Mouse (Mus musculus): ENCODE results near the gene H2-M9. TPM values are rescaled to one million over a fixed set of nuclear protein-coding genes. Genes with fewer than 3 reads are reported as not detected.

H2-M9 gene
- polyA plus RNA-seq (2012; fragmentation: generic; extraction: Trizol), result not detected
- long read RNA-seq, experiment 1, result 0 reads
- long read RNA-seq, experiment 2, result 0 reads

DNA sequence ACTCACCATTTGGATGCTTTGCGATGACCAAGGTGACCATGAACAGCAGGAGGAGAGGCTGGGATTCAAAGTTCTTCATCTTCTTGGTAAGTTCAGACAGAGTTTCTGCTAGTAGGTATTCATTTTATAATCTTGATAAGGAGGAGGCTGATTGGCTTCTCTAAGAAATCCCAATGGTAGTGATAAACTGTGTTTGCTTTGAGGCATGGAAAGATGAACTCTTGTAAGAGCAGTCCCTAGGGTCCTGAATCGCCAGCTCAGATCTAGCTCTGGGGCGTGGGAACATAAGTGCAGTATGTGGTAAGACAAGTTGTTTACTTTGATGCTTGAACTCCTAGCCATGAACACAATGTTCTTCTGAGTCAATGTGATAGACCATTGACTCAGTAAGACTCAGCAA lies at the start of gene H2-M9:
H2-M9 (minus strand) TSS at position 101 of the 400 bp plus-strand sequence.
- no peaks in the 10 kb centered on the region for H3K79me3 ChIP-seq (ENCODE audit: low read depth)
- no peaks in the 10 kb centered on the region for H3K79me2 ChIP-seq (ENCODE audit: control insufficient read depth, insufficient read depth)
- no peak within 1 kb of the TSS for H3K4me3 ChIP-seq (ENCODE audit: insufficient read depth, poor library complexity, severe bottlenecking)
- H3K27me3 ChIP-seq (ENCODE audit: control insufficient read depth, insufficient read depth, insufficient read length), result no peaks in the 10 kb centered on the region
- no peak within 1 kb of the TSS for H3ac ChIP-seq (ENCODE audit: control insufficient read depth, insufficient read length, low read depth)
- no peak for TF ChIP-seq MYOD1 (IDR thresholded peaks at IDR 0.05; ENCODE audit: control insufficient read depth, insufficient read length, low read depth)
- no peak for TF ChIP-seq FOSL1 (IDR thresholded peaks at IDR 0.05; ENCODE audit: insufficient read depth, low read length, poor library complexity, severe bottlenecking)
- no peak for TF ChIP-seq CEBPB (IDR thresholded peaks at IDR 0.05; ENCODE audit: low read depth)
- TF ChIP-seq USF1 (IDR thresholded peaks at IDR 0.05; ENCODE audit: low read depth), result no peak
- TF ChIP-seq CTCF (IDR thresholded peaks at IDR 0.05; ENCODE audit: control insufficient read depth, insufficient read depth, insufficient read length), result no peak
- no peak for TF ChIP-seq MYOG (IDR thresholded peaks at IDR 0.05; ENCODE audit: control insufficient read depth, extremely low read depth, insufficient read length)
- no peak for TF ChIP-seq MAX (IDR thresholded peaks at IDR 0.05)
- no peaks in the 10 kb centered on the region for H3K36me3 ChIP-seq (ENCODE audit: control insufficient read depth, insufficient read depth)

GRCm38 (mm10) chr17:36672119-36672518 lies 29.7 kb upstream of the H2-M9 start, which contains the start of gene H2-M1:
TSS of gene H2-M1 (minus strand) at chr17:36672219.
- Histone ChIP-seq H3K4me3 (ENCODE audit: insufficient read depth, poor library complexity, severe bottlenecking) (no peak within 1 kb of the TSS), H3K79me3 (ENCODE audit: low read depth) (no peaks in the 10 kb centered on the region), H3K36me3 (ENCODE audit: control insufficient read depth, insufficient read depth) (no peaks in the 10 kb centered on the region), H3K79me2 (ENCODE audit: control insufficient read depth, insufficient read depth) (no peaks in the 10 kb centered on the region), H3ac (ENCODE audit: control insufficient read depth, insufficient read length, low read depth) (no peak within 1 kb of the TSS), H3K27me3 (ENCODE audit: control insufficient read depth, insufficient read depth, insufficient read length) (no peaks in the 10 kb centered on the region)
- TF ChIP-seq FOSL1 (IDR thresholded peaks at IDR 0.05; ENCODE audit: insufficient read depth, low read length, poor library complexity, severe bottlenecking) (no peak), MAX (IDR thresholded peaks at IDR 0.05) (no peak), USF1 (IDR thresholded peaks at IDR 0.05; ENCODE audit: low read depth) (no peak), CEBPB (IDR thresholded peaks at IDR 0.05; ENCODE audit: low read depth) (no peak), MYOD1 (IDR thresholded peaks at IDR 0.05; ENCODE audit: control insufficient read depth, insufficient read length, low read depth) (no peak), MYOG (IDR thresholded peaks at IDR 0.05; ENCODE audit: control insufficient read depth, extremely low read depth, insufficient read length) (no peak), CTCF (IDR thresholded peaks at IDR 0.05; ENCODE audit: control insufficient read depth, insufficient read depth, insufficient read length) (no peak)

Other genes with a start within 250 kb of the H2-M9 start
- gene H2-M10.4, start 180.3 kb downstream of the H2-M9 start, polyA plus RNA-seq (2012; fragmentation: generic; extraction: Trizol), result not detected
- not detected for gene H2-M11, start 95.6 kb downstream of the H2-M9 start, polyA plus RNA-seq (2012; fragmentation: generic; extraction: Trizol)
- not detected for gene H2-M1, start 29.6 kb upstream of the H2-M9 start, polyA plus RNA-seq (2012; fragmentation: generic; extraction: Trizol)
- gene H2-M10.5, start 130.2 kb upstream of the H2-M9 start, polyA plus RNA-seq (2012; fragmentation: generic; extraction: Trizol), result not detected
- not detected for gene H2-M10.6, start 169.5 kb upstream of the H2-M9 start, polyA plus RNA-seq (2012; fragmentation: generic; extraction: Trizol)
- gene Trim26, start 194.5 kb upstream of the H2-M9 start, polyA plus RNA-seq (2012; fragmentation: generic; extraction: Trizol), result 15.0 TPM
- gene Trim15, start 224.5 kb upstream of the H2-M9 start, polyA plus RNA-seq (2012; fragmentation: generic; extraction: Trizol), result 0.04 TPM
- not detected for gene Trim10, start 226.9 kb upstream of the H2-M9 start, polyA plus RNA-seq (2012; fragmentation: generic; extraction: Trizol)
- not detected for gene Trim40, start 247.5 kb upstream of the H2-M9 start, polyA plus RNA-seq (2012; fragmentation: generic; extraction: Trizol)

All from C2C12 (cell line).